Mouse (Mus musculus): ENCODE data around the gene Soat2. TPM values are rescaled to one million over a fixed set of nuclear protein-coding genes. Genes with fewer than 3 reads are reported as not detected.

The Soat2 gene
- total and polyA plus RNA-seq, 3 experiments: 0.35 to 0.92 (median 0.49) TPM

Other genes starting within 250 kb of the Soat2 start
- gene Krt4, start 225.8 kb upstream of the Soat2 start, total RNA-seq (2021): not detected
- gene Krt4, start 225.8 kb upstream of the Soat2 start, polyA plus RNA-seq (2012; rRNA removed): 0.08 and 0.33 TPM in 2 replicates
- 1 to 10 TPM; 1.1 to 2.3 TPM for gene Krt79, start 210.2 kb upstream of the Soat2 start, total RNA-seq (2021)
- gene Krt79, start 210.2 kb upstream of the Soat2 start, polyA plus RNA-seq (2012; rRNA removed): 0.26 and 1.8 TPM in 2 replicates
- not detected for gene Krt78, start 196.2 kb upstream of the Soat2 start, total RNA-seq (2021)
- not detected in 2 replicates for gene Krt78, start 196.2 kb upstream of the Soat2 start, polyA plus RNA-seq (2012; rRNA removed)
- 1 to 10 TPM; 1.7 TPM for gene Krt8, start 146.0 kb upstream of the Soat2 start, total RNA-seq (2021)
- gene Krt8, start 146.0 kb upstream of the Soat2 start, polyA plus RNA-seq (2012; rRNA removed): 0.62 and 1.1 TPM in 2 replicates
- gene Krt18, start 122.3 kb upstream of the Soat2 start, total RNA-seq (2021): 1 to 10 TPM; 1.6 to 2.5 TPM
- 0.61 and 1.1 TPM in 2 replicates for gene Krt18, start 122.3 kb upstream of the Soat2 start, polyA plus RNA-seq (2012; rRNA removed)
- 100 to 1,000 TPM; 230 to 238 TPM for gene Eif4b, start 76.8 kb upstream of the Soat2 start, total RNA-seq (2021)
- 28.8 and 43.7 TPM in 2 replicates for gene Eif4b, start 76.8 kb upstream of the Soat2 start, polyA plus RNA-seq (2012; rRNA removed)
- 10 to 100 TPM; 75.2 to 91.8 TPM for gene Tns2, start 50.1 kb upstream of the Soat2 start, total RNA-seq (2021)
- gene Tns2, start 50.1 kb upstream of the Soat2 start, polyA plus RNA-seq (2012; rRNA removed): 101 and 107 TPM in 2 replicates
- gene Spryd3, start 14.3 kb upstream of the Soat2 start, total RNA-seq (2021): 10 to 100 TPM; 27.4 to 48.9 TPM
- gene Spryd3, start 14.3 kb upstream of the Soat2 start, polyA plus RNA-seq (2012; rRNA removed): 38.3 and 48.4 TPM in 2 replicates
- 10 to 100 TPM; 37.7 to 71.0 TPM for gene Igfbp6, start 6.2 kb upstream of the Soat2 start, total RNA-seq (2021)
- 65.0 and 78.9 TPM in 2 replicates for gene Igfbp6, start 6.2 kb upstream of the Soat2 start, polyA plus RNA-seq (2012; rRNA removed)
- 10 to 100 TPM; 48.6 to 60.7 TPM for gene Zfp740, start 52.7 kb downstream of the Soat2 start, total RNA-seq (2021)
- 13.9 and 14.4 TPM in 2 replicates for gene Zfp740, start 52.7 kb downstream of the Soat2 start, polyA plus RNA-seq (2012; rRNA removed)
- gene Csad, start 54.2 kb downstream of the Soat2 start, total RNA-seq (2021): 100 to 1,000 TPM in 1 of 2 experiments, 10 to 100 TPM in 1; 71.2 to 106 TPM
- gene Csad, start 54.2 kb downstream of the Soat2 start, polyA plus RNA-seq (2012; rRNA removed): 128 and 216 TPM in 2 replicates
- 1 to 10 TPM; 2.0 to 4.7 TPM for gene Itgb7, start 81.4 kb downstream of the Soat2 start, total RNA-seq (2021)
- gene Itgb7, start 81.4 kb downstream of the Soat2 start, polyA plus RNA-seq (2012; rRNA removed): 2.3 and 2.4 TPM in 2 replicates
- 10 to 100 TPM; 21.0 to 35.8 TPM for gene Rarg, start 107.0 kb downstream of the Soat2 start, total RNA-seq (2021)
- gene Rarg, start 107.0 kb downstream of the Soat2 start, polyA plus RNA-seq (2012; rRNA removed): 29.9 and 32.4 TPM in 2 replicates
- gene Gm9918, start 120.0 kb downstream of the Soat2 start, total RNA-seq (2021): not detected
- 0.47 and 0.87 TPM in 2 replicates for gene Gm9918, start 120.0 kb downstream of the Soat2 start, polyA plus RNA-seq (2012; rRNA removed)
- 10 to 100 TPM; 38.2 to 46.3 TPM for gene Mfsd5, start 128.9 kb downstream of the Soat2 start, total RNA-seq (2021)
- gene Mfsd5, start 128.9 kb downstream of the Soat2 start, polyA plus RNA-seq (2012; rRNA removed): 99.6 and 108 TPM in 2 replicates
- gene Espl1, start 145.7 kb downstream of the Soat2 start, total RNA-seq (2021): 1 to 10 TPM in 1 of 2 experiments, under 1 TPM in 1; 0.86 to 2.5 TPM
- gene Espl1, start 145.7 kb downstream of the Soat2 start, polyA plus RNA-seq (2012; rRNA removed): 1.8 and 2.2 TPM in 2 replicates
- 100 to 1,000 TPM; 416 to 441 TPM for gene Pfdn5, start 175.6 kb downstream of the Soat2 start, total RNA-seq (2021)
- 19.1 and 19.8 TPM in 2 replicates for gene Pfdn5, start 175.6 kb downstream of the Soat2 start, polyA plus RNA-seq (2012; rRNA removed)
- 10 to 100 TPM; 54.1 to 60.3 TPM for gene Myg1, start 181.2 kb downstream of the Soat2 start, total RNA-seq (2021)
- gene Myg1, start 181.2 kb downstream of the Soat2 start, polyA plus RNA-seq (2012; rRNA removed): 73.3 and 77.5 TPM in 2 replicates
- 10 to 100 TPM; 16.8 to 18.1 TPM for gene Aaas, start 200.2 kb downstream of the Soat2 start, total RNA-seq (2021)
- 44.9 and 46.6 TPM in 2 replicates for gene Aaas, start 200.2 kb downstream of the Soat2 start, polyA plus RNA-seq (2012; rRNA removed)
- under 1 TPM; 0.09 to 0.14 TPM for gene Sp7, start 216.7 kb downstream of the Soat2 start, total RNA-seq (2021)
- gene Sp7, start 216.7 kb downstream of the Soat2 start, polyA plus RNA-seq (2012; rRNA removed): 0.50 and 0.55 TPM in 2 replicates

All from adrenal gland, adult 2 months (tissue).